Mouse (Mus musculus) gastrocnemius, adult 2 months (tissue): ENCODE data around the gene Rai14. TPM values are rescaled to one million over a fixed set of nuclear protein-coding genes. Genes with fewer than 3 reads are reported as not detected.

ENCODE experiments used
- DNase-seq: peaks from one replicate; pipeline ENCODE4 v3.0.0; 2022
- H3K27ac ChIP-seq: fragments of 200-600 bp; 2 replicates; pipeline ENCODE4 v1.8.1; 2022; ENCODE audit warnings: mild to moderate bottlenecking
- H3K4me3 ChIP-seq: fragments of 200-600 bp; 2 replicates; pipeline ENCODE4 v1.8.1; 2022; ENCODE audit warnings: mild to moderate bottlenecking, moderate library complexity
- CTCF ChIP-seq: fragments of 200-600 bp; IDR thresholded peaks from 2 replicates; pipeline ENCODE4 v1.8.1; 2022; ENCODE audit warnings: antibody characterized with exemption, mild to moderate bottlenecking, moderate library complexity
- intact Hi-C: fragments of 180-260 bp; cut with DNase I; formaldehyde crosslinking; loops from one replicate; pipeline ENCODE4 v1.15.1; 2025
- long read RNA-seq, 2 experiments: library from polyadenylated mRNA; stranded (forward); transcript quantifications; one replicate each; pipeline ENCODE4 v2.0.0; 2021
- total RNA-seq, 2 experiments: library from RNA; stranded (reverse); gene quantifications; 2 replicates each; pipeline ENCODE4 v1.2.3; 2021

The Rai14 gene
- 1 to 10 TPM; 3.6 to 4.0 TPM for total RNA-seq
- long read RNA-seq, experiment 1, partial matches to known transcripts: 1 of 4 reads
- long read RNA-seq, experiment 1, other reads (novel, unspliced or antisense): 3 of 4 reads
- long read RNA-seq, experiment 2, full-length matches to known transcripts: 1 of 3 reads
- long read RNA-seq, experiment 2, partial matches to known transcripts: 1 of 3 reads
- long read RNA-seq, experiment 2, other reads (novel, unspliced or antisense): 1 of 3 reads

DNA sequence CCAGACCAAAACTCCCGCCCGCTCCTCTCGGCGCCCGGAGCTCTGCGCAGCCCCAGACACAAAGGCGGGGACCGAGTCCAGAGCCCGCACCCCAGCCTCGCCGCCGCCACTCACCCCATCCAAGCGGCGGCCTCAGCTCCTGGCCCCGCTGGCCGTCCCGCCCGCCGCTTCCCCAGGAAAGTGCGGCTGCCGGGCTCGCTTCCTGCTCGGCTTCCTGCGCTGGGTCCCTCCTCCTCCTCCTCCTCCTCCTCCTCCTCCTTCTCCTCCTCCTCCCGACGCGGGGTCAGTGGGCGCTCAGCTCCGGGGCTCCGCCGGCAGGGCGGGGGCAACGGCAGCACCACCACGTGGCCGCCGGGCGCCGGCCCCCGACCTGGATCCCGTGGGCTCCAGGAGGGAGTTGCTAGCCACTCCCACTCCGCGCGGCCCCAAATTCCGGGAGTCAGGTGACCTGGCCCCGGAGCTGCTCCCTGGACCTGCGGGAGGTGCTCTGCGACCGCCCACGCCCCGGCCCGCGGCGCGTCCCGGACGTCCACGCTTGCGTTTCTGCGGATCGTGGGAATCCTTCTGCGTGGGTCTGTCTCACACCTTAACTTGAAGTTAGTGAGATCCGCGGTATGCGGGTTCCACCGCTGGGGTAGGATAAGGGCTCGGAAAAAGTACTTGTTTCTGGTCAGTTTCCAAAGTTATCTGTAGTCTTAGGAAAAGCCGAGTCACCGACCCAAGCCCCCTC lies at the start of gene Rai14:
Gene Rai14, minus strand, starts transcription at position 216 of the 730 bp plus-strand sequence.
- peak within 1 kb of the TSS; percentile 91 for H3K4me3 ChIP-seq
- TF ChIP-seq CTCF: no peak
- peak within 1 kb of the TSS; percentile 82 for H3K27ac ChIP-seq
- intact Hi-C loops: loop anchor here (2.0 to 10.0 kb wide), 4 partner anchors 103 to 678 kb away; partner anchors contain the start of genes Brix1 and Rad1
- peak; percentile 88 for DNase-seq

DNA sequence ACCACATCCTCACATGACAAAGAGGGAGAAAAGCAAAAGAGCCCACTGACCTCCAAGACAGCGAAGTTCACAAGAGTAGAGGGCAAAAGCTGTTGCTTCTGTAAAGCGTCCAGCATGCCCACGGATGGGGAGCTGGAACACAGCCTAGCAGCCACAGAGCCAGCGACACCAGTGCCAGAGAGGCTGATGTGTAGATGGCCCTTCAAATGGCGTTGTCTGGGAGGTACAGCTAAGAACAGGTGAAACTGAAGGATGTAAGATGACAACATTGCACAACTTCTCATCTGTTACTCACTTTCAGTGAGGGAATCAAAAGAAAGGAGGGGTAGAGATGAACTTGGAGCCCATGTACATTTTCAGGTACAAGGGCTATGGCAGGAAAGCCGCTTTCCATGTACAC lies 47.0 kb upstream of the Rai14 start:
- intact Hi-C loops: no loop called here
- H3K27ac ChIP-seq: no peak overlapping the region
- TF ChIP-seq CTCF: no peak

DNA sequence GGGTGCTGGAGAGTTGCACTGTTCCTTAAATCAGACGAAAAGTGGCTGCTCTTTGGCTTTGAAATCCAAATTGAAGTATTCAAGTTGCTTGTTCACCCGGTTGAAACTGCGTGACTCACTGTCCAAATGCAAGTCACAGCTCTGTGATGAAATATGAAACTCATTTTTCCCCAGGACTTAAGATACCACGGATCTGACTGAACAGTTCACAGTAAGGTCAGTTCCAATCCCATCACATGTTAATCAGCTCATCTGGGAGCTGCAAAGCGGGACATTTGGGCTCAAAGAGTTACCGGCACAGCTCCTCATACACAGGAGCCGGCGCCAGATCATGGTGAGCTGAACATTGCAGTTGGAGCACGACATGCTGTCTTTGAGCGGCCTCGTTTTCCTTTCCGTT lies 45.6 kb upstream of the Rai14 start:
- no peak overlapping the region for H3K27ac ChIP-seq
- TF ChIP-seq CTCF: no peak
- H3K4me3 ChIP-seq: no peak overlapping the region
- peak; percentile 31 for DNase-seq
- intact Hi-C loops: no loop called here

More for the DNA sequence above, 47.0 kb upstream of the Rai14 start:
- H3K4me3 ChIP-seq: no peak overlapping the region
- no peak for DNase-seq

DNA sequence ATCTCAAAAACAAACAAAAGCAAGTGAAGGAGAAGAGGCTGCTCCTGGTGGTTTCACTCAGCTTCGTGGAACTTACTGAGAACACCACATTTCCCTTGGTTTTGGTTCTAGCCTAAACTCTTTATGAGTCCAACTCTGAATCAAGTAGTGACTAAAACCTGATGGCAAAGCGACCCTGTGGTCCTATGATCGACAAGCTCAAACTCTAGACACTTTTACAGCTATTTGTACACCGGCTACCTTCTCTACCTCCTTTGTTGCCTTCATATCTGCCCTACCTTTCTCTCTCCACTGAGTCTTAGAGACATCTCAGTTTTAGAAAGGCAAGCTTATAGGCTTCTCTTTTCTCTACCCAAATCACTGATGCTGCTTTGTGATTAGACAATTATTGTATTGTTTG lies 45.0 kb upstream of the Rai14 start:
- no peak overlapping the region for H3K4me3 ChIP-seq
- intact Hi-C loops: no loop called here
- TF ChIP-seq CTCF: no peak
- H3K27ac ChIP-seq: no peak overlapping the region
- DNase-seq: no peak

DNA sequence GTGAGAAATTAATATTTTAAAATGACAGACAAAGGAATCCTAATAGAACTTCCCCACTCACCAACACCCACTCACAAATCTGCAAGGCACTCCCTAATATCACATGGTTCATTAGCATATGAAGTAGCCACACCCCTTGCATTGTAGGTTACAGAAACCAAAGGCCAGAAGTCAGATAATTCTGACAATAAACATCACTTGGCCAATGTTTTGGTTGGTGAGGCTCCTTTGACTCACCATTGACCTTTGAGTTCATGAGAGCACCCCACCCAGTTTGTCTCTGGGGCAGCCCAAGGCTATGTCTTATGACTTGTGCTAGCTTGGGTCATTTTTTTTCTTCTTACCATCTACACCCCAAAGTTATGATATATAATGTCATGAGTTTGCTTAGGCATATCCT lies 44.4 kb upstream of the Rai14 start:
- H3K4me3 ChIP-seq: no peak overlapping the region
- DNase-seq: no peak
- H3K27ac ChIP-seq: no peak overlapping the region
- TF ChIP-seq CTCF: no peak
- intact Hi-C loops: no loop called here

DNA sequence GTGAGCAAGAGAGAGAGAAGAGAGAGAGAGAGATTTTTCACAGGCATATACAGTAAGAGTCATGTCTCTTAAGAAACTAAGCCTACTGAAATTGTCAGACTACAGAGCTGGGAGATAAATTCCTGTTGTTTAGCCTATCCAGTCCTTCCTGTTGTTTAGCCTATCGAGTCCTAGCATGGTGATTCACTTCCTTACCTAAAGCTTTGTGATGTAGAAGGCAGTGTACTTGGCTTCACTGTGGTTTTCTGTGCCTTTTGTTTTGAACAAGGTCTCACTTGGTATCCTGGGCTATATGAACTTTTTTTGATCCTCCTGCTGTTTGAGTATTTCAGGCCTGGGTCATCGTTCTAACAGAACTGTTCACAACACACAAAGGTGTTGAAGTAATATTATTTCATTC lies 36.7 kb upstream of the Rai14 start:
- no peak for DNase-seq
- no peak for TF ChIP-seq CTCF
- intact Hi-C loops: no loop called here
- Histone ChIP-seq H3K4me3 (no peak overlapping the region), H3K27ac (no peak overlapping the region)

DNA sequence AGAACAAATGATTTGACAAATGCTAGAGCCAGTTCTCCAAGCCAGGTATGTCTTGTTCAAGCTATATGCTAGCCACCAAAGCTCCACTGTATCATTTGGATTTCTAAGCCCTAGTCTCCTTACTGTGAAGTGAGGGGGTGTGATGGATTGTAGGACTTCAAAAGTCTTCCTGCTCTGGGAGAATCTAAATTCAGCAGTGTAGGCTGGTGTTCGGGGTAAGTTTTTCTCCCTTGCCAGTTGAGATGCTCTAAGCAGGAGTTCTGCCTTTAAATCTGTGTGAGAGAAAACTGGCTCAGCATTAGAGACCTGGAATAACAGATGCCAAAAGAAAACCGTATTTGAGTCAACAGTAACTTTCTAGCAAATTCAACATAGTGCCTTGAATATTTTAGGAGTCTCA lies 35.9 kb upstream of the Rai14 start:
- no peak for DNase-seq
- H3K4me3 ChIP-seq: no peak overlapping the region
- intact Hi-C loops: no loop called here
- TF ChIP-seq CTCF: no peak
- H3K27ac ChIP-seq: no peak overlapping the region

DNA sequence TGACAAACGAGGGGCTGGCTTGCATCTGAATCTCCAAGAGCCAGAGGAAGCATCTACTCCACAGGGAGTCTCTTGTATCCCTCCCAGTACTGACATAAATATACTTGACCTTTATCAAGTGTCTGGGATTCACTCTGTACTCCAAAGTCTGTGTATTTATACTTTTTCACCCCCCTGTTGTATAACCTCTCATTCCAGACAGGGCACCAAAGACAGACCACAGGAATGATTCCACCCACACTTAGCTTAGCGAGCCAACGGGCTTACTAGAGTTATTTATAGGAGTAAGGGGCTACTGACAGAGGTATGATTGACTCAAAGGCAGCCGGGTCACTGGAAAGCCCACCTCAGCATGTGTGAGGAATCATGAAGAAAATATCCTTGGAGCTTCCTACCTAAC lies 35.3 kb upstream of the Rai14 start:
- intact Hi-C loops: no loop called here
- DNase-seq: no peak
- Histone ChIP-seq H3K4me3 (no peak overlapping the region), H3K27ac (peak overlapping the region; percentile 38; the same call in 1 of the 2 replicates)
- no peak for TF ChIP-seq CTCF

DNA sequence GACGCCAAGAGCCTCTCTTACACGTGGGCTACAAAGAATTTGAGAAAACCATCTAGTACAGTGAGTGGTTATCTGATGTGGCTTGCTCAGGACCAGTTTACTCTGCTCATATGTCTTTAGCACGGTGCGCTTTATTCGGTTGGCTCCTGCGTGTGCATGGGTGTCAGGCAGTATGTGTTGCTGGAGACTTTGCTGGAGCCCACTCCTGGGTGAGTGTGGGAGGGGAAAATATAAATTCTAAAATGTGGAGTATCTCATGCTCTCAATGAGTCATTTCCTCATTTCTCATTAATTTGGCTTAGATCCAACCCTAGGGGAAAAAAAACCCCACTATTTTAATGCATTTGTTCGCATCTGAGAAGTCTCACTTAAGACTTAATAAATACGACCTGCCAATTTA lies 33.2 kb upstream of the Rai14 start:
- no peak overlapping the region for H3K27ac ChIP-seq

DNA sequence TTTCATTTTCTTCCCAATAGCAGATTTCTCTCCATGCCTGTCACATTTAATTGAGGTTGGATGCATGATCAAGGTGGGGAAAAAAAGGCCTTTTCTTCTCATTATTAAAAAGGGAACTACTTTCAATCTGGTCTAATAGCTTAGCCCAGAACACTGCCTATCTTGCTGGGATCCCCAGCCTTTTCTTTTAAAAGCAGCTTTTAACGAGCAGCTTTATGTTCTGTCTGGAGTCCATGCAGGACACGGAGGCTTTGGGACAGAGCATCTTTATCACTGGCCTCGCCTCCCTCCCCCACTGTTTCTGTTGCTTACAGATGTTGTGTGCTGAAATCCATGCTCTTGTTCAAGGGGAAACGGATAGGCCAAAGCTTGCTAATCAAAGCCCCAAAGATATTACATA lies 32.8 kb upstream of the Rai14 start:
- Histone ChIP-seq H3K27ac (0 out of 2 replicates have a peak overlapping the region, but pooled peaks have one; percentile 20), H3K4me3 (no peak overlapping the region)
- no peak for TF ChIP-seq CTCF
- intact Hi-C loops: no loop called here
- no peak for DNase-seq

More for the DNA sequence above, 33.2 kb upstream of the Rai14 start:
- no peak for TF ChIP-seq CTCF
- intact Hi-C loops: no loop called here
- DNase-seq: no peak
- H3K4me3 ChIP-seq: no peak overlapping the region

DNA sequence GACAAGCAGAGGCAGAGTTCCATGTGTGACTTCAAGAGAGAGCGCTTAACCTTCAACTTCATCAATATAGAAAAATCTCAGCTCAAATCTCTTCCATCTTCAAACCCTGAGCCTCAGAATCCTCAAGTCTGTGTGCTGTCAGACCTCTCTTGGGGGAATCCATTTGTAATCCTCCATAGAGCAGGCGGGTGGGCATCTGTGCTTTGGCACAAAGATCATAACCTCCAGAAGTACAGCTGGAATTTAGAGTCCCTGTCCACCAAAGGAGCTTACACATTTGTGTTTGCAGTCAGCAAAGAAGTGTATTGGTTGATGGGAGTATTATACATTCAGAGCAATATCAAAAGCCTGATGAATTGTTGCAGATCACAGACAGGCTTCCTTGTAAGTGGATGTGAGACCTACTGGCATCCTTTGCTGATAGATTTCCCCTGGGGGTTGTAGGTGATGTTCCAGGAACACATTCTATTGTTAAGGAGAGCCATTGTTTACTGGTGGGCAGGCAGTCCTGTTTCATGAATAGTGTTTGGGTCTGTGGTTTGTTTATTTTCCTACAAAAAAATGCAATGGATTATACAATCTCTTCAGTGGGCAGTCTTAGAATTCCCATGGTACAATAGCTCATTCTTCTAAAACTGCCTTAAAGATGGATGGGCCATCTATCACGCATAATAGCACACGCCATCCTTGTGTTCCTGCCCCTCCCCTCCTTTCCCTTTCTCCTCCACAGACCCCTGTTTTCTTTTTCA lies 32.1 kb upstream of the Rai14 start:
- DNase-seq: no peak
- H3K27ac ChIP-seq: no peak overlapping the region
- TF ChIP-seq CTCF: no peak
- intact Hi-C loops: no loop called here
- no peak overlapping the region for H3K4me3 ChIP-seq

DNA sequence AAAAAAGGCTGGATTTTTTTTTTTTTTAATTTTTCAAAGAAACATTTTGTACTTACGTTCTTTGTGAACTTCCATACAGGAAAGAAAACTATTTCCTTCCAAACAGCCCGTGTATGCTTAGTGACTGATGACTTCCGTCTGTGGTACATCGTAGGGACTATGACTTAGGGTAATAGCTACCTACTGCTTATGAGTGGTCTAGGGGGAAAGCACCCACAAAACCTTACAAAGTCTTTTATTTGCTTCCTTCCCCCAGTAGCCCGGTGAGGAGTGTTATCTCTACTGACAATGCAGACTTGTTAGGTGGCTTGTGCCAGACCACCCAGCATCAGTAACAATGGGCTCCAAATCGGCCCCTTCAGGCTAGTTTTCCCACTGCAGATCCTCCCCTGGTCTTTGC lies 28.0 kb upstream of the Rai14 start:
- Histone ChIP-seq H3K4me3 (no peak overlapping the region), H3K27ac (no peak overlapping the region)
- DNase-seq: no peak
- TF ChIP-seq CTCF: no peak
- intact Hi-C loops: no loop called here

DNA sequence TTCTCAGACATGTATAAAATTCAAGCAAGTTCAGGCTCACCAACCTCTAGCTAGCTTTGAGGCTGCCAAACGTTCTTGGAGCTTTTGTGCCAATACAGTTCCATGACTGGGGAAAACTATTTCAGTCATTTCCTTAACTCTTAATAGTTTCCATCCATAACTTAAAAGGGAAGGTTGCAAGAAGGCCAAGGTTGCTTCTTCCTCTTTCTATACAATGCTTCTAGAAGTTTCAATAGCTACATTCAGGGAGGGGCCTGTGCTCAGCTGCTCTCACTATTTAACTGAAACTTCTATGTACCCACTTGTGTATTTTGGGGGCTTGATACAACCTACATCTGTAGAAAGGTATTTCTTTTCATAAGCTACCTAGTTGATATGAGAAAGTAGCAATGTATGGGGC lies 24.9 kb upstream of the Rai14 start:
- intact Hi-C loops: no loop called here
- TF ChIP-seq CTCF: no peak

More for the DNA sequence above, 24.9 kb upstream of the Rai14 start:
- DNase-seq: no peak
- Histone ChIP-seq H3K4me3 (no peak overlapping the region), H3K27ac (0 out of 2 replicates have a peak overlapping the region, but pooled peaks have one; percentile 13)
